Mouse (Mus musculus): ENCODE data around the gene Tcaf1. TPM values are rescaled to one million over a fixed set of nuclear protein-coding genes. Genes with fewer than 3 reads are reported as not detected.

Gene Tcaf1
- total RNA-seq, 2 experiments from 2014 or later = 4.0 to 8.1 TPM

DNA sequence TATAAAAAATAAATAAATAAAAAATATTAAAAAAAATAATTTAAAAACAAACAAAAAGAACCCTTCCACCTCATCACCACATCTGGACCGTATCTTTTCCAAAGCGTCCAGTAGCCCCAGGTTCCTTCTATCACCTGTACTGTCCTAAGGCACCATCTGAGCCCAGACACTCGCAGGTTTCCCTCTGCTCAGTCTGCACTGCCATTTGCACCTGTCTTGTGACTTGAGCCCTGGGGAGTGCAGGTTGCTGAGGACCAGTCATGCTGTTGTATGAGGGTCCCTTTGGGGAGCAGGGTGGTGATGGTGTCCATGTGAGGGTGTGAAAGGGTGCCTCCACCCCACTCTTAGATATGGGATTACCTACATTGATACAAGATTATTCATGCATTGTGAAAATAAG, 33.9 kb downstream of the Tcaf1 start:
- no peak for DNase-seq
- no peak overlapping the region for H3K27ac ChIP-seq
- intact Hi-C loops (cut with DNase I) = no loop called here
- H3K4me3 ChIP-seq = no peak overlapping the region
- TF ChIP-seq CTCF (IDR thresholded peaks at IDR 0.05) = no peak

DNA sequence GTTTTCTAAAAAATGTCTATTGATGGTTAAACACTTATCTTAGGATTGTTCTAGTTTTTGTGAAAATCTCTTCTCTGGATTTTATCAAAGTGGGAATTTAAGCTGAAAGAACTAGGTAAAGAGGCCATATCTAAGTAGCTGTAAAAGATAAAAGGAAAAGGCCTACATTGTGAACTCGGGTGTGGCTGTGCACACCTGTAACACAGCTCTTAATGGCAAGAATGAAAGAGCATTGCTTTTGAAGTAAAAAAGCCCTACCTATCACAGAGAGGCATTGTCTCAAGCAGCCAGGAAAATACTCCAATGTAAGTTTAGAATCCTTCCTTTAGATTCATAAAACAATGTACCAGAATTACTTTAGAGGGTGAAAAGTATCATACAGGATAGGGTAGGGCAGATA, 38.1 kb downstream of the Tcaf1 start:
- TF ChIP-seq CTCF (IDR thresholded peaks at IDR 0.05) = no peak
- H3K4me3 ChIP-seq = no peak overlapping the region
- no peak overlapping the region for H3K27ac ChIP-seq
- intact Hi-C loops (cut with DNase I) = no loop called here
- DNase-seq = no peak

DNA sequence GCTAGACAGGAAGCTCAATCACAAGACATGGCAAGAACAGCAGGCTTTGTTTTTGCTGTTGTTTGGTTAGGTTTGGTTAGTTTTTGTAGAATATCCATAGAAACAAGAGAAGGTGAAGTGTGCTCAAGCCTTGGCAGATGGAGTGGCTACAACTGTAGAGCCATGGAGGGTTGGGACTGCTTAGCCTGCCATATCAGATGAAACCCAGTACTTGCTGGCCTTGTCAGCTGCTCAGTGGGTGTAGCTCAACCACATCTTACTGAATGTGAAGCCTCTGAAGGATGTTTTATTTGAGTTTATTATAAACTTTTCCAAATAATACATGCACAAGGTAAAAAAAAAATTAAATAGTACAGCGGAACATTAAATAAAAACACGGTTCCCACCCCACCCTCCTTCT, 42.2 kb downstream of the Tcaf1 start:
- H3K27ac ChIP-seq = no peak overlapping the region
- no peak for TF ChIP-seq CTCF (IDR thresholded peaks at IDR 0.05)
- no peak for DNase-seq
- intact Hi-C loops (cut with DNase I) = no loop called here
- no peak overlapping the region for H3K4me3 ChIP-seq

DNA sequence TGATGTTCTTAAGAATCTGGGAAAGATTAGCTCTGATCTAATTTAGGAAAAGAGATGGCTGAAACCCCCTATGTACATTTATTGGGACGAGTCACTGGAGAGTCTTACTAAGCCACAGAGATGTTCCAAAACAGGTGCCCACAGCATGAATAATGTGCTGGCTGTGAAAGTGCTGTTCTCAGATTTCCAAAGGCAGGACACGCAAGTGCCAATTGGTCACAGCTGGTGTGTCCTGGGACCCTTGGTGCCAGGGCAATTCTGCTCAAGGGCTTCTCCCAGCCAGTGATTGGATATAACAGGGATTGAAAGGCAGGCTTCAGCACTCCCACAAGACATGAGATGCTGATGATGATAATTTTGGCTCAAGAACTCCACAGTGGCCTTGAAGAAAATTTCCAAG, 48.1 kb downstream of the Tcaf1 start:
- Histone ChIP-seq H3K4me3 (no peak overlapping the region), H3K27ac (peak overlapping the region; percentile 40; the same call in 1 of the 2 replicates)
- DNase-seq = peak; percentile 65
- intact Hi-C loops (cut with DNase I) = no loop called here
- TF ChIP-seq CTCF (IDR thresholded peaks at IDR 0.05) = no peak

DNA sequence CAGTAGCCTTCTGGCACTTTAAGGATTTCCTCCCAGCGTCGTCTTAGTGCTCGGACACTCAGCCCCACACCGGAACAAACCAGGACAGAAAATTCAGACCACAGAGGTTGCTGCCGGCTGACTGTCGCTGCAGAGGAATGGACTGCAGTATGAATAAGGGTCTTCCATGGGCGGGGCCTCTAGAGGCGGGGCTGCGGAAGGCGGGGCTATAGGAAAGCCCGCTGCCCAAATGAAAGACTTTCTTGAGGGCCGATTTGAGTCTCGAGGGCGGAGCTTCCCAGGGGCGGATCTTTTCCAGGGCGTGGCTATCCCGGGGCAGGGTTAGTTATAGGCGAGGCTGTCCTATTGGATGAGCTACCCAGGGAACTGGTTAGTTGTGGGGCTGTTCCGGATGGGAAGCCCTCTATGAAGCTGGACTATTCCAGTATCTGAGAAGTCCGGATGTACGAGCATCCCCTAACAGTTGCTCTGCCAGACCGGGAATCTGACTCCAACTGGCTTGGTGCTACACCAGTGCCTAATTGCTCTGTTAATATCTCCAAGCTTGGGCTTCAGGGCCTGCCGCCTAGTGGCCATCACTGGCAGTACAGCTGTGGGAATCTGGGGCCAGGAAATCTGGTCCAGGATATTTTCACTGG, 64.9 kb downstream of the Tcaf1 start, which contains the start of gene Tcaf2:
Gene Tcaf2 (minus strand): TSS at position 343 of the 638 bp plus-strand sequence.
- intact Hi-C loops (cut with DNase I) = loop anchor here (10.0 kb wide), 1 partner anchor 380 kb away; the partner anchor contains the start of genes Casp2 and Tmem139
- peak; percentile 94 for TF ChIP-seq CTCF (IDR thresholded peaks at IDR 0.05)
- Histone ChIP-seq H3K27ac (peak within 1 kb of the TSS; percentile 78), H3K4me3 (peak within 1 kb of the TSS; percentile 71)
- peak; percentile 92 for DNase-seq

DNA sequence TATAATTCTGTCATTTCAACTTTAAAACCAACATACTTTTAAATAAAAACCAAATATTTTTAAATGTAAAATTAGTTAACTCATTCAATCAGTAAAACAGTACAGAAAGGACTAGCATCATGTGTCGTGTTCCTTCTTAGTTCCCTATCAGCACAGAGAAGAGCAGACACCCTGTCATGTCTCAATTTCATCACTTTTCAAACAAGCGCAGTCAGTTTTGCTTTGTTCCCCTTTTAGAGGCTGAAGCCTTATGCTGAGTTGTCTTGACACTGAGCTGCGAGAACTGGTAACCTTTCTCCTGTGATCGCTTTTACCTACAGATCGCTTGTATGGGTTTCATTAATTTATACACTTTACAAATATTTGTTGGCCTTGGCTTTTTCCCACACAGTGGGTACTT, 75.5 kb downstream of the Tcaf1 start:
- Histone ChIP-seq H3K27ac (no peak overlapping the region), H3K4me3 (no peak overlapping the region)
- intact Hi-C loops (cut with DNase I) = no loop called here
- TF ChIP-seq CTCF (IDR thresholded peaks at IDR 0.05) = no peak
- no peak for DNase-seq

DNA sequence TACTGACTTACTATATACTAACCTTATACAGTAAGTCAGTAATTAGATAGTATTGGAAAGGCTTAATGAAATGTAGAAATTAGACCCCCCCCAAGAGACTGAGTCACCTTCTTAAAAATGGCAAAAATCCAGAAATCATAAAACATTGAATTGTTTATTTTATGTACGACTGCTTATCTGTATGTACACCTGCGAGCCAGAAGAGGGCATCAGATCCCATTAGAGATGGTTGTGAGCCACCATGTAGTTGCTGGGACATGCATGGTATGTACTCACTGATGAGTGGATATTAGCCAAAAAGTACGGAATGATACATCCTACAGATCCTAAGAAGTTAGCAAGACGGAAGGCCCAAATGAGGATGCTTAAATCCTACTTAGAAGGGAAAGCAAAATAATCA, 78.5 kb downstream of the Tcaf1 start:
- Histone ChIP-seq H3K4me3 (no peak overlapping the region), H3K27ac (no peak overlapping the region)
- intact Hi-C loops (cut with DNase I) = no loop called here
- no peak for DNase-seq
- peak; percentile 42 for TF ChIP-seq CTCF (IDR thresholded peaks at IDR 0.05)

Other genes starting within 250 kb of the Tcaf1 start
- not detected for gene Olfr458, start 244.9 kb downstream of the Tcaf1 start, total RNA-seq (2021)
- not detected for gene Olfr457, start 233.8 kb downstream of the Tcaf1 start, total RNA-seq (2021)
- not detected for gene Olfr456, start 222.9 kb downstream of the Tcaf1 start, total RNA-seq (2021)
- not detected for gene Olfr455, start 162.5 kb downstream of the Tcaf1 start, total RNA-seq (2021)
- gene Tcaf3, start 112.4 kb downstream of the Tcaf1 start, total RNA-seq (2021) = not detected
- gene Tcaf2, start 64.8 kb downstream of the Tcaf1 start, total RNA-seq (2021) = 1 to 10 TPM; 1.5 to 2.7 TPM
- gene Olfr453, start 29.3 kb upstream of the Tcaf1 start, total RNA-seq (2021) = not detected
- not detected for gene Olfr38, start 46.3 kb upstream of the Tcaf1 start, total RNA-seq (2021)
- not detected for gene Olfr452, start 75.0 kb upstream of the Tcaf1 start, total RNA-seq (2021)
- gene Olfr450, start 101.9 kb upstream of the Tcaf1 start, total RNA-seq (2021) = not detected
- gene Olfr449, start 124.3 kb upstream of the Tcaf1 start, total RNA-seq (2021) = not detected
- gene Olfr448, start 180.4 kb upstream of the Tcaf1 start, total RNA-seq (2021) = not detected
- gene Olfr447, start 198.8 kb upstream of the Tcaf1 start, total RNA-seq (2021) = not detected
- not detected for gene Olfr446, start 211.3 kb upstream of the Tcaf1 start, total RNA-seq (2021)
- not detected for gene Olfr444, start 239.0 kb upstream of the Tcaf1 start, total RNA-seq (2021)

All from gastrocnemius, adult 2 months (tissue).